Mouse (Mus musculus) forebrain, postnatal 0 days (tissue): ENCODE results near the gene Arpc1a. TPM values are rescaled to one million over a fixed set of nuclear protein-coding genes. Genes with fewer than 3 reads are reported as not detected.
A peak's percentile ranks its signal among the peaks of the same experiment; 100 is the strongest.
"Not testable (repeated sequence)": the region's sequence is repeated elsewhere in the genome, so short reads cannot be mapped to it uniquely, and the experiment has no call there.

Experiments
- ATAC-seq: fragments of 200-750 bp; cut with Nextera tagmentation; 2 replicates; pipeline ENCODE4 v1.8.0; 2017; ENCODE audit warnings: mild to moderate bottlenecking, moderate library complexity
- DNase-seq: peaks from one replicate; pipeline ENCODE4 v3.0.0-alpha.2; 2015
- H3K27ac ChIP-seq: fragments of 300-500 bp; sonication (generic); 2 replicates; pipeline ENCODE4 v1.5.1; 2014; ENCODE audit warnings: low read depth, mild to moderate bottlenecking, antibody characterized with exemption, low read length, moderate library complexity, mixed read lengths
- H3K27me3 ChIP-seq: fragments of 300-500 bp; sonication (generic); 2 replicates; pipeline ENCODE4 v1.6.1; 2014; ENCODE audit warnings: mild to moderate bottlenecking, low read length, mixed read lengths; ENCODE audit not compliant: insufficient read depth
- H3K36me3 ChIP-seq: fragments of 300-500 bp; sonication (generic); 2 replicates; pipeline ENCODE4 v1.6.1; 2014; ENCODE audit warnings: mild to moderate bottlenecking, moderate library complexity; ENCODE audit not compliant: insufficient read depth
- H3K4me1 ChIP-seq: fragments of 300-500 bp; sonication (generic); 2 replicates; pipeline ENCODE4 v1.6.1; 2014; ENCODE audit warnings: antibody characterized with exemption; ENCODE audit not compliant: insufficient read depth
- H3K4me2 ChIP-seq: fragments of 300-500 bp; sonication (generic); 2 replicates; pipeline ENCODE4 v1.6.1; 2014; ENCODE audit warnings: low read depth, mild to moderate bottlenecking, moderate library complexity
- H3K4me3 ChIP-seq: fragments of 300-500 bp; sonication (generic); 2 replicates; pipeline ENCODE4 v1.5.1; 2014; ENCODE audit warnings: low read depth, low read length, mixed read lengths
- H3K9ac ChIP-seq: fragments of 300-500 bp; sonication (generic); 2 replicates; pipeline ENCODE4 v1.6.1; 2014; ENCODE audit warnings: mild to moderate bottlenecking
- H3K9me3 ChIP-seq: fragments of 300-500 bp; sonication (generic); 2 replicates; pipeline ENCODE4 v1.6.1; 2016; ENCODE audit warnings: low read length
- CTCF ChIP-seq: sonication (generic); IDR thresholded peaks from 2 replicates; pipeline ENCODE4 v1.5.1; 2016; ENCODE audit warnings: antibody characterized with exemption, control low read depth, low read depth
- WGBS: fragments of 180-500 bp; shearing (Covaris S2); extraction: QIAGEN DNeasy Blood & Tissue Kit; methylation state at CpG from one replicate; pipeline ENCODE4 v1.1.7; 2014; 5-methylcytosine and 5-hydroxymethylcytosine counted together
- polyA plus RNA-seq: library from polyadenylated mRNA; unstranded; fragments of >200 nt; fragmentation: Nextera tagmentation; extraction: Ambion mirVana; gene quantifications from 2 replicates; pipeline ENCODE4 v1.2.1, GENCODE M21; 2015
- total RNA-seq: library from RNA; depleted of rRNA; stranded (reverse); fragments of >200 nt; gene quantifications from 2 replicates; pipeline ENCODE4 v1.2.3, GENCODE M21; 2014

The Arpc1a gene
- total and polyA plus RNA-seq, 2 experiments from 2014 or later = 146 to 273 TPM

DNA sequence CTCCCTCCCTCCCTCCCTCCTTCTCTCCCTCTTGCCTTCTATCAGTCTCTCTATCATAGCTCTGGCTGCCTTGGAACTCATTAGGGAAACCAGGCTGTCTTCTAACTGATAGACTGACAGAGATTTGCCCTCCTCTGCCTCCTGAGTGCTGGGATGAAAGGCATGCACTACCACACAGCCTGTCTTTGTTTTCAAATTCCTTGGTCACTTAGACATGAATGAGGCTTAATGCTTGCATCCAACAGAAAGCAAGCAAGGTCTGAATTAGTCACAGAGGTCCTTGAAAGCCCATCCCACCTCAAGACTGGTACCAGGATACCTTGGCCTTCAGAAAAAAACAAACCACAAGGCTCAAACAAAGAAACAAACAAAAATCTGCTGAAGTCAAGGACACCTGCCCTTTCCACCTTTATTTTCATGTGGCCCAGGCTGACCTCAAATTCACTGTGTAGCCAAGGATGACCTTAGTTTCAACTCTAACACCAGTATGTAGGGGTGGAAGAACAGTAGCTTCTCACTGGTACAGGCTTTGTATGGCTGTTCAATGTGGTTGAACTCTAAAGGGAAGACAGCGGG is 18.8 kb upstream of the Arpc1a start:
- Histone ChIP-seq H3K27me3 (no peaks in the 10 kb centered on the region), H3K4me2 (no peak overlapping the region), H3K9me3 (no peaks in the 10 kb centered on the region), H3K4me3 (no peak overlapping the region), H3K9ac (no peak overlapping the region), H3K27ac (no peak overlapping the region), H3K36me3 (no peaks in the 10 kb centered on the region), H3K4me1 (no peaks in the 10 kb centered on the region)
- 87% methylated on average over 1 of the region's 1 CpGs for WGBS
- DNase-seq = no peak
- no peak for TF ChIP-seq CTCF
- no peak for ATAC-seq

DNA sequence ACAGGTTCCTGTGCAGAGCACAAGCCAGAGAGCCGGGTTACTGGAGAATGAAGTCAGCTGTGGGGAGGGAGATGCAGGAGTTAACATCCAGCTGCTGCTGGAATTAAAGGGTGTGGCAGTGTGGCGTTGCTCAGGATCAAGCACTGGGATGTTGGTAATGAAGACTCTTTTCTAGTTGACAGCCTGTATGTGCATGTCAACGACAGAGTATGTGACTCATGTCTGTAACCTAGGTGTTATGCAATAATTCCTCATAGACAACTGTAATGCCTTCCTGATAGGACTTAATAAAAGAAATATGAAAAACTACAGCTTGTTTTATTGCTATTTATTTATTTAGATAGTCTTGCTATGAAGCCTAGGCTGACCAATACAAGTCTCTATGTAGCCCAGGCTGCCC is 14.8 kb upstream of the Arpc1a start:
- Histone ChIP-seq H3K4me2 (no peak overlapping the region), H3K27me3 (no peaks in the 10 kb centered on the region), H3K4me1 (no peaks in the 10 kb centered on the region), H3K4me3 (no peak overlapping the region), H3K9me3 (no peaks in the 10 kb centered on the region), H3K36me3 (no peaks in the 10 kb centered on the region), H3K27ac (no peak overlapping the region), H3K9ac (no peak overlapping the region)
- ATAC-seq (no peak), DNase-seq (no peak)
- TF ChIP-seq CTCF = no peak
- 61% methylated on average over 3 of the region's 3 CpGs for WGBS

GRCm38 (mm10) chr5:145069707-145070106 is 13.9 kb upstream of the Arpc1a start:
- Histone ChIP-seq H3K9ac (no peak overlapping the region), H3K36me3 (no peaks in the 10 kb centered on the region), H3K4me1 (no peaks in the 10 kb centered on the region), H3K4me2 (no peak overlapping the region), H3K9me3 (no peaks in the 10 kb centered on the region), H3K27me3 (no peaks in the 10 kb centered on the region), H3K27ac (no peak overlapping the region), H3K4me3 (no peak overlapping the region)
- peak; percentile 91 for TF ChIP-seq CTCF
- DNase-seq (peak; percentile 90), ATAC-seq (peak; percentile 81)
- WGBS = 2% methylated on average over 5 of the region's 5 CpGs

- WGBS = 47% methylated on average over 6 of the region's 6 CpGs
- ATAC-seq (no peak), DNase-seq (no peak)
- no peak overlapping the region for H3K4me3 ChIP-seq
- no peak overlapping the region for H3K4me2 ChIP-seq
- no peaks in the 10 kb centered on the region for H3K36me3 ChIP-seq
- peak; percentile 49 for TF ChIP-seq CTCF
- H3K27ac ChIP-seq = no peak overlapping the region
- no peaks in the 10 kb centered on the region for H3K4me1 ChIP-seq
- no peaks in the 10 kb centered on the region for H3K9me3 ChIP-seq
- no peaks in the 10 kb centered on the region for H3K27me3 ChIP-seq
- H3K9ac ChIP-seq = no peak overlapping the region
Observed at GRCm38 (mm10) chr5:145071342-145071741, 12.3 kb upstream of the Arpc1a start.

GRCm38 (mm10) chr5:145075081-145075480 is 8.5 kb upstream of the Arpc1a start:
- H3K9ac ChIP-seq = no peak overlapping the region
- 57% methylated on average over 3 of the region's 3 CpGs for WGBS
- no peak for TF ChIP-seq CTCF

DNA sequence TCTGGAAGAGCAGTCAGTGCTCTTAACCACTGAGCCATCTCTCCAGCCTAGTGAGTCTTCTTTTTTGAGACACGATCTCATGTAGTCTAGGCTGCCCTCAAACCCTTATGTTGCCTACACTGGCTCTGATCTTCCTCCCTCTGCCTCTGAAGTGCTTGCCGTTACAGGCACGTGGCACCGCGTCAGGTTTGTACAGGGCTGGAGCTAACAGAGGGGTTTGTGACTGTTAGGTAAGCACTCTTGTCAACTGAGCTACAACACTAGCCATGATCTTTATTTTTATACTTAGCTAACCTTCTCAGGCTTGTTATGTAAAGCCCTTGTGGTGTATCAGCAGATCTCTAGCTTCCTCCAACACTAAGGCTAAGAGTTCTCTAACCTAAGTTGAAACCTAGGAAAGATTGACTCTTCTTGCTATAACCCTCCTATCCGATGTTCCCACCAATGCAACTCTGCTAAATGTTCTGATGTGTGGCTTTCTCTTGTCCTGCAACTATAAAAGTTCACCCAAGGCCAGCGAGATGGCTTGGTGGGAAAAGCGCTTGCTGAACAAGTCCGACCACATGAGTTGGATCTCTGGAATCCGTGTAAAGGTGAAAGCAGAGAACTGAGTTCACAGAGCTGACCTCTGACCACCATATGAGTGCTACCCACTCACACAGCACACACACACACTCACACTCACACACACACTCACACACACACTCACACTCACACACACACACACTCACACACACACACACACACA is 1.6 kb upstream of the Arpc1a start:
- no peaks in the 10 kb centered on the region for H3K9me3 ChIP-seq
- H3K4me3 ChIP-seq = no peak overlapping the region
- 92% methylated on average over 10 of the region's 10 CpGs for WGBS
- H3K27me3 ChIP-seq = no peaks in the 10 kb centered on the region
- no peak overlapping the region for H3K9ac ChIP-seq
- peaks cover 7% of the 10 kb centered on the region; the same call in 1 of the 2 replicates for H3K4me1 ChIP-seq
- TF ChIP-seq CTCF = no peak
- no peak for ATAC-seq
- no peak overlapping the region for H3K27ac ChIP-seq
- H3K4me2 ChIP-seq = no peak overlapping the region
- H3K36me3 ChIP-seq = no peaks in the 10 kb centered on the region
- DNase-seq = no peak

More at GRCm38 (mm10) chr5:145075081-145075480, 8.5 kb upstream of the Arpc1a start:
- no peak overlapping the region for H3K4me3 ChIP-seq
- H3K27ac ChIP-seq = no peak overlapping the region
- no peaks in the 10 kb centered on the region for H3K36me3 ChIP-seq
- H3K27me3 ChIP-seq = no peaks in the 10 kb centered on the region
- no peaks in the 10 kb centered on the region for H3K4me1 ChIP-seq
- DNase-seq = no peak
- no peak for ATAC-seq
- no peaks in the 10 kb centered on the region for H3K9me3 ChIP-seq
- no peak overlapping the region for H3K4me2 ChIP-seq

GRCm38 (mm10) chr5:145083201-145083600 is 429 bp upstream of the Arpc1a start:
- Histone ChIP-seq H3K4me3 (peak overlapping the region; percentile 87), H3K27ac (peak overlapping the region; percentile 85), H3K4me2 (peak overlapping the region; percentile 85), H3K9ac (peak overlapping the region; percentile 93)
- H3K4me1 ChIP-seq, H3K9me3 ChIP-seq, H3K27me3 ChIP-seq, H3K36me3 ChIP-seq, DNase-seq: not testable (repeated sequence)
- 54% methylated on average over 6 of the region's 6 CpGs for WGBS
- ATAC-seq = peak; percentile 13
